Mouse (Mus musculus) heart, adult 2 months (tissue): Measurements from ENCODE around the gene Selenom.

Experiments used
- CTCF ChIP-seq: fragments of 200-600 bp; IDR thresholded peaks from 2 replicates; pipeline ENCODE4 v1.8.1; 2022; ENCODE audit warnings: antibody characterized with exemption, mild to moderate bottlenecking, moderate library complexity
- EP300 ChIP-seq: fragments of 200-500 bp; IDR thresholded peaks from 2 replicates; pipeline ENCODE4 v1.6.1; 2011; ENCODE audit warnings: low read depth, low read length, control low read depth; ENCODE audit not compliant: insufficient read depth
- POLR2A ChIP-seq: fragments of 200-500 bp; IDR thresholded peaks from 2 replicates; pipeline ENCODE4 v1.6.1; 2011; ENCODE audit warnings: mild to moderate bottlenecking, low read depth, low read length, control low read depth; ENCODE audit not compliant: insufficient read depth

- TF ChIP-seq POLR2A (no peak), CTCF (no peak), EP300 (no peak)
Measured at GRCm38 (mm10) chr11:3546242-3546562, 31.7 kb downstream of the Selenom start.
